Mouse (Mus musculus) retina, postnatal 1 day (tissue): ENCODE data around the gene Rreb1.

Experiments used
- DNase-seq: peaks from one replicate; pipeline ENCODE4 v3.0.0-alpha.2; 2012

Rreb1 gene

DNA sequence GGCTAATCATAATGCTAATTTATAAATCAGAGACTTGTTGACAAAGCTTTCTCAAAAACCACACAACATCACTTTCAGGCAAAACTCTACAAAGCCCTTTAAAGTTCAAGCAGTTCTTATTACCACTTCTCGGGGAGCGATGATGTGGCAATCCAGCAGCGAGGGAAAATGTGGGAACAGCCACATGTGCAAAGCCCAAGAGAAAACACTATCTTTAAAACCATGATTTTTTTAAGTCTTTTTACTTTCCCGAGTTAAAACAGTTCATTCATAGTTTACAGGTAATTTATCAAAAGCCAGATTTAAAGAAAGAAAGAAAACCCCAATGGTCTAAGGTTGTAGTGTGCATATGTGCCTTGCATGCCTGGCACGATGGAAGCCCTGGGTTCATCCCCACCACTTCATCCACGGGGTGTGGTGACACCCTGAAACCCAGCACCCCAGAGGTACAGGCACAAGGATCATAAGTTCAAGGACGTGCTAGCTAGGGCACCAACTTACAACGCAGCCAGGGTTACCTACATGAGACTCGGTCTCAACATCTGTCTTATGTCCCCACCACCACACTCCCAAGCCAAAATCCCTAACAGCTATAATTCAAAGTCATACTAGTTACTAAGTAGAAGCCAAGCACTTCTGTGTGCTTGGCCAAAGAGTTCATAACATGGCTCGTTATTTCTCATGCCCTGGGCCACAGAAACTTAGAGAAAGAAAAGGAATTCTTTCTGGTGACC lies 214.6 kb downstream of the Rreb1 start:
- DNase-seq = no peak

- no peak for DNase-seq
Measured at GRCm38 (mm10) chr13:37993376-37993703, 215.1 kb downstream of the Rreb1 start.

DNA sequence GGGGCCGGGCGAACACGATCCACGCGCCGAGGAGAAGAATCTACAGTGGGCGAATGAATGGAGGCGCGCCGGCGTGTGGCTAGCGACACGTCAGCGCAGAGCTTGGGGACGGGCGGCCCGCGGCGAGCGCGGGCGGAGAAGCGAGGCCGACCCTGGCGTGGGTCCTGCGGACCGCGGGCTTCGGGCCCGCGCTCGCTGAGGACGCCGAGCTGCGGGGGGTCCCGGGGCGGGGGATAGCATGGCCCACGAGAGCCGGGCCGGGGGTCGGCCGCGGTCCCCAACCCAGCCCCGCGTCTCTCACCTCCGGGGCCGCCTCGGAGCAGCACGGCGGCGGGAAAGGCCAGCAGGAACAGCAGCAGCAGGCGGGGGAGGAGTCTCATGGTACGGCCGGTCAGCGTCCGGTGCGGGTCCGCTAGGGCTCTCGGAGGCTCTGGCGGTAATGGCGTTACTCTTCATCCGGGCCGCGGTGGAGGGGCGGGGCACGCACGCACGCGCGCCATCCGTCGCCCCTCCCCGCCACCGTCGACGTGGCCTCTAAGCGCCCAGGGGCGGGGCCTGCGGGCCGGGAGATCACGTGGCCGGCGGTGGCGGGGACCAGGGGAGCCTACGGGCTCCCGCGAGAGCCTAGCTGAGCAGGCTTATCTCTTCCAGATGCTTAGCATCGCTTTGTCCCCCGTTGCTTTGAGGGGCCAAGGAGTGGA lies 215.7 kb downstream of the Rreb1 start, which contains the start of gene Ssr1:
Gene Ssr1 (minus strand): TSS at position 514 of the 701 bp plus-strand sequence.
- DNase-seq = peak; percentile 97

- DNase-seq = no peak
Measured at GRCm38 (mm10) chr13:37994405-37994749, 216.2 kb downstream of the Rreb1 start.

DNA sequence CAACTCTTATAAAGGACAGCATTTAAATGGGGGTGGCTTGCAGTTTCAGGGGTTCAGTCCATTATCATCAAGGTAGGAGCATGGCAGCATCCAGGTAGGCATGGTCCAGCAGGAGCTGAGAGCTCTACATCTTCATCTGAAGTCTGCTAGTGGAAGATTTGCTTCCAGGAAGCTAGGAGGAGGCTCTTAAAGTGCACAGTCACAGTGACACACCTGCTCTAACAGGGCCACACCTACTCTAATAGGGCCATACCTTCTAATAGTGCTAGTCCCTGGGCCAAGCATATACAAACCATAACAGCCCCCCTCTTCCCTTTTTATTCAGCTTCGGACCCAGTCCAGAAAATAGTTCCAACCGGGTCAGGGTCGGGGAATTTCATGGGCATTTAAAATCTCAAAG lies 221.5 kb downstream of the Rreb1 start:
- DNase-seq = no peak
